In genomic region chr19:55742386-55743000, GRCm38 (mm10) we compare ENCODE assay signal across 7 mouse cellular contexts. TPM values are rescaled to one million over a fixed set of nuclear protein-coding genes. Genes with fewer than 3 reads are reported as not detected.
DNase-seq lines count a peak whose midpoint lies in the region; ATAC-seq and TF ChIP-seq lines count a peak whose summit lies in the region.

No protein-coding gene starts in this region.

- peak overlapping the region; percentile 71 for H3K9ac ChIP-seq in ES-E14 (ENCODE audit: insufficient read depth, low read depth, low read length, poor library complexity, severe bottlenecking)
- peak overlapping the region; percentile 71 for H3K9ac ChIP-seq in hindbrain, embryonic 16.5 days (ENCODE audit: low read depth, low read length)
- peak overlapping the region; percentile 77 for H3K9ac ChIP-seq in liver, embryonic 12.5 days
- H3K9ac ChIP-seq in neural tube, embryonic 14.5 days (replicated peaks; ENCODE audit: low read depth, low read length), result peak overlapping the region; percentile 57

- no peak for TF ChIP-seq CTCF in gastrocnemius, adult 2 months (IDR thresholded peaks at IDR 0.05)

- peak overlapping the region; percentile 78 for H3K27ac ChIP-seq in ES-E14 (ENCODE audit: insufficient read depth, low read depth, low read length, poor library complexity, severe bottlenecking)
- H3K27ac ChIP-seq in gastrocnemius, adult 2 months, result peak overlapping the region; percentile 97
- peak overlapping the region; percentile 86 for H3K27ac ChIP-seq in hindbrain, embryonic 16.5 days (ENCODE audit: low read depth, low read length)
- peak overlapping the region; percentile 85 for H3K27ac ChIP-seq in liver, embryonic 12.5 days
- H3K27ac ChIP-seq in neural tube, embryonic 14.5 days (ENCODE audit: low read depth, low read length), result peak overlapping the region; percentile 55

- DNase-seq in ES-E14 (ENCODE audit: low read depth, low spot score), result no peak
- DNase-seq in adrenal gland, adult 8-10 months, result peak; percentile 35
- DNase-seq in gastrocnemius, adult 2 months, result peak; percentile 72
- peak; percentile 54 for DNase-seq in urinary bladder, postnatal 25 days (ENCODE audit: low spot score)

- peaks cover 0 to 8% of the 10 kb centered on the region in 2 experiments; a peak in 3 of 4 replicates for H3K4me1 ChIP-seq in ES-E14 (ENCODE audit: control insufficient read depth in 2 of 2, insufficient read depth in 2 of 2, low read length in 2 of 2, poor library complexity in 1 of 2)
- H3K4me1 ChIP-seq in hindbrain, embryonic 16.5 days (ENCODE audit: control insufficient read depth, insufficient read depth, low read depth, low read length), result peaks cover 16% of the 10 kb centered on the region
- peaks cover 52% of the 10 kb centered on the region for H3K4me1 ChIP-seq in liver, embryonic 12.5 days
- H3K4me1 ChIP-seq in neural tube, embryonic 14.5 days (ENCODE audit: control insufficient read depth, insufficient read depth, low read length), result peaks cover 7% of the 10 kb centered on the region; the same call in 1 of the 2 replicates

- in situ Hi-C loops in ES-E14 (cut with MboI; ENCODE audit: low sequenced_read_pairs in 2 of 2, unreplicated experiment in 2 of 2), result no loop called here

- no peaks in the 10 kb centered on the region for H3K36me3 ChIP-seq in ES-E14 (ENCODE audit: control insufficient read depth, insufficient read depth, low read length, poor library complexity, severe bottlenecking)
- H3K36me3 ChIP-seq in hindbrain, embryonic 16.5 days (ENCODE audit: control insufficient read depth, insufficient read depth, low read length), result no peaks in the 10 kb centered on the region
- H3K36me3 ChIP-seq in liver, embryonic 12.5 days, result no peaks in the 10 kb centered on the region
- no peaks in the 10 kb centered on the region for H3K36me3 ChIP-seq in neural tube, embryonic 14.5 days (ENCODE audit: control insufficient read depth, insufficient read depth, low read length)

- H3K4me2 ChIP-seq in hindbrain, embryonic 16.5 days (ENCODE audit: low read length), result peak overlapping the region; percentile 63
- H3K4me2 ChIP-seq in liver, embryonic 12.5 days, result peak overlapping the region; percentile 88
- peak overlapping the region; percentile 54 for H3K4me2 ChIP-seq in neural tube, embryonic 14.5 days (ENCODE audit: low read depth, low read length)

- under 1% methylated on average over 56 of the region's 70 CpGs for WGBS in hindbrain, embryonic 16.5 days
- under 1% methylated on average over 63 of the region's 70 CpGs for WGBS in liver, embryonic 12.5 days (ENCODE audit: insufficient replicate concordance)
- under 1% methylated on average over 62 of the region's 70 CpGs for WGBS in neural tube, embryonic 14.5 days

- peaks cover 17% of the 10 kb centered on the region for H3K27me3 ChIP-seq in hindbrain, embryonic 16.5 days (replicated peaks; ENCODE audit: control insufficient read depth, insufficient read depth, low read length)
- H3K27me3 ChIP-seq in liver, embryonic 12.5 days (replicated peaks), result peaks cover 88% of the 10 kb centered on the region
- H3K27me3 ChIP-seq in neural tube, embryonic 14.5 days (ENCODE audit: control insufficient read depth, insufficient read depth, low read length), result no peaks in the 10 kb centered on the region

- intact Hi-C loops in gastrocnemius, adult 2 months (cut with DNase I), result loop anchor here (5.0 to 10.0 kb wide), 5 partner anchors 100 to 552 kb away; no protein-coding TSS in a partner anchor

- H3K4me3 ChIP-seq in ES-E14 (ENCODE audit: insufficient read depth in 1 of 2, low read depth in 1 of 2, low read length in 2 of 2, poor library complexity in 1 of 2, severe bottlenecking in 1 of 2), result peak overlapping the region; percentile 98 to 99
- H3K4me3 ChIP-seq in gastrocnemius, adult 2 months, result peak overlapping the region; percentile 96
- H3K4me3 ChIP-seq in hindbrain, embryonic 16.5 days (ENCODE audit: low read length), result peak overlapping the region; percentile 52
- peak overlapping the region; percentile 68 for H3K4me3 ChIP-seq in liver, embryonic 12.5 days
- peak overlapping the region; percentile 41 for H3K4me3 ChIP-seq in neural tube, embryonic 14.5 days (ENCODE audit: low read depth, low read length)

- H3K9me3 ChIP-seq in ES-E14 (ENCODE audit: control insufficient read depth, insufficient read depth, low read depth, low read length), result no peaks in the 10 kb centered on the region
- no peaks in the 10 kb centered on the region for H3K9me3 ChIP-seq in hindbrain, embryonic 16.5 days (ENCODE audit: control insufficient read depth, low read length)
- no peaks in the 10 kb centered on the region for H3K9me3 ChIP-seq in liver, embryonic 12.5 days (replicated peaks)
- no peaks in the 10 kb centered on the region for H3K9me3 ChIP-seq in neural tube, embryonic 14.5 days (ENCODE audit: control insufficient read depth, low read length)

- no peak for ATAC-seq in hindbrain, embryonic 16.5 days
- no peak for ATAC-seq in liver, embryonic 12.5 days
- no peak for ATAC-seq in neural tube, embryonic 14.5 days (ENCODE audit: low read depth)

TF ChIP-seq in ES-E14, 5 proteins besides CTCF, POLR2A, EP300 and RAD21:
- TF ChIP-seq MAFK (IDR thresholded peaks at IDR 0.05; ENCODE audit: insufficient read depth, low read depth, low read length), result no peak
- TF ChIP-seq CHD2 (IDR thresholded peaks at IDR 0.05; ENCODE audit: low read depth, low read length), result no peak
- no peak for TF ChIP-seq HCFC1 (IDR thresholded peaks at IDR 0.05; ENCODE audit: borderline replicate concordance, insufficient read depth, low read length)
- no peak for TF ChIP-seq ZC3H11A (IDR thresholded peaks at IDR 0.05; ENCODE audit: borderline replicate concordance, low read depth, low read length)
- TF ChIP-seq ZNF384 (IDR thresholded peaks at IDR 0.05; ENCODE audit: low read depth, low read length), result no peak
TF ChIP-seq in ES-E14: peak in this region for 0.

RNA-seq across cellular contexts. Expression of gene Tcf7l2, which starts 0.9 kb away (rescaled TPM):
- total RNA-seq in ES-E14 (2012; rRNA removed), result 3.0 TPM in 2 replicates
- total RNA-seq in adrenal gland, adult 8-10 months (2022), result 10 to 100 TPM; 15.4 to 39.4 (median 26.8) TPM
- total RNA-seq in gastrocnemius, adult 2 months (2021), result 10 to 100 TPM; 10.3 to 11.0 TPM
- polyA plus RNA-seq in hindbrain, embryonic 16.5 days (2015; fragmentation: Nextera tagmentation; extraction: Ambion mirVana), result 27.0 and 38.2 TPM in 2 replicates
- polyA plus RNA-seq in liver, embryonic 12.5 days (2016; fragmentation: Nextera tagmentation; extraction: Ambion mirVana), result 22.9 and 23.0 TPM in 2 replicates
- polyA plus RNA-seq in neural tube, embryonic 14.5 days (2014; fragmentation: Nextera tagmentation; extraction: Ambion mirVana), result 15.5 and 16.7 TPM in 2 replicates

Comparison
In these comparisons a context has a peak if more than half of its experiments do, and no peak if none do; other contexts are left out.
1. H3K4me3 ChIP-seq: peak in every context shown above with its lines; median percentile 98 in ES-E14; 96 in gastrocnemius, adult 2 months; 68 in liver, embryonic 12.5 days; 52 in hindbrain, embryonic 16.5 days; 41 in neural tube, embryonic 14.5 days.